Mouse (Mus musculus) v-Abl transformed pro-B cells (cell line): ENCODE measurements around the gene Hamp.

Experiments
- in situ Hi-C, 2 experiments: fragments of 400-800 bp; cut with MboI; formaldehyde crosslinking; loops; one replicate each; pipeline ENCODE4 v1.15.1; 2025; ENCODE audit not compliant: unreplicated experiment in 2 of 2

Gene Hamp

DNA sequence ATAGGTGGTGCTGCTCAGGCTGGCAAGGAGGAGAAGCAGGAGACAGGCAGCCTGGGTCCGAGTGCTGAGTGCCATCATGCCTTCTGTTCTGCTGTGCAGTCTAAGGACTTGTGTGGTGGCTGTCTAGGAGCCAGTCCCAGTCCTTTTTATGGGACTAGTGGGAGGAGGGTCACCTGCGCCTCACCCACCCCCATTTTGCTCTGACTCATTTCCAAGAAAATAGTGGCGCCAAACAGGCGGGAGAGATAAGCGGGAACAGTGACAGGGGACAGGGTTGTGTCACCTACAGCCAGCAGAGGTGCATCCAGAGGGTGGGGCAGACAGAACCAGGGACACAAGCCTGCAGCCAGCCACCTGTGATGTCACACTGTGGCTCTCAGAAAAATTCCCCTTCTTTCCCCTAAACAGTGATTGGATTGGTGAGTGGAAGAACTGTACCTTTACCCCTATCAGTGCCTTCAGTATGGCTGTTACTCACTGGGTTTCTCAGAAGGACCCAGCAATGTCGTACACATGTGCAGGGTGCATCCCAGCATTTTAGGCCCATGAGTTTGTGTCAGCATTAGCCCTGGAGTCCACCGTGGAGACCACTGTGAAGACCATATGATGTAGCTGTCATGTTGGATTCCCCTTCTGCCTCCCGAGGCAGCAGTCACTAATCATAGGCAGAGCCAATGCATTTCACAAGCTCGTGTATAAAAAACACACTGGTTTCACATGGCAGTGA, at the start of gene Hamp:
TSS of gene Hamp (minus strand) at position 124 of the 727 bp plus-strand sequence.
- in situ Hi-C loops: no loop called here

DNA sequence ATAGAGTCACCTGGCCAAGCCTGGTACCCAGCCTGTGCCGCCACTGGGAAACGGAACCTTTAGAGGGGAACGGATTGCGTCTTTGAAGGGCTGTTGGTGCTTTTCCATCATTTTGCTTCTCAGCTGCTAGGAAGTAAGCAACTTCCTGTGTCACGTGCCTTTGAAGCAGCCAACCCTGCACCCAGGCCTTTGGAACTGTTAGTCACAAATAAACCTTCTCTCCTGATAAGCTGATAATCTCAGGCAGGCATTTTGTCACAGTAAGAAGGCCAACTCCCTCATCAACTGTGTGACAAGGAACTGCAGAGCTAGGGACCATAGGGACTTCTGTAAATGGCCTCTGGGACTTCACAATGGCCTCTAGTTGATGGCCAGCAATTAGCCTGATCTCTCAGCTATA, 48.3 kb upstream of the Hamp start:
- in situ Hi-C loops: no loop called here

DNA sequence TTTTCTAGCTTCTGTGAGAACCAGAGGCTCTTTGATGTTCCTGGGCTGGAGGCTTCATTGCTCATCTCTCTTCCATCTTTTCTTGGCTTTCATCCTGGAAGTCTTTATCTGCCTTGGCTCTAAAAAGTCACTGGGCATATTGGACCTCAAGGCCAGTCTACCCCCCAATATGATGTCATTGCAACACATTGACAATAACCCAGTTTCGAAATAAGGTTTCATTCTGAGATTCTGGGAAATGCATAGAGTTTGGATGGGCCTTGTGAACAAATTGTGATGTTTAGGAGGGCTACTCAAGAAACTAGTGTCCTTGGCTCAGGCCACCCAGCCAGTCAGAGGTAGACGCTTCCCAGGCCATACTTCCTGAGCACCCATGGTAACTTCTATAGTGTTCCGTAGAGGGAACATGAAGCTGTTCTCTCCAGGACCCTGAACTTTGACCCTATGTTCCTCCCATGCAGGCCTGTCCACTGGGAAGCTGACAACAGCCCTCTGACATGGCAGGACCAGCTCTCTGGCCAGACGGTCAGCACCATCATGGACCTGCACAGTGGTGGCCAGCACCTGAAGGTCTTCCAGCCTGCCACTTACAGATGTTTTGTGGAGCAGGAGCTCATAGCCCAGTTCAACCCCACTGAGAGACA, 44.8 kb upstream of the Hamp start:
- in situ Hi-C loops: loop anchor here in 1 of 2 experiments (5.0 kb wide), 1 partner anchor 54 kb away; the partner anchor contains the start of gene Fxyd5

DNA sequence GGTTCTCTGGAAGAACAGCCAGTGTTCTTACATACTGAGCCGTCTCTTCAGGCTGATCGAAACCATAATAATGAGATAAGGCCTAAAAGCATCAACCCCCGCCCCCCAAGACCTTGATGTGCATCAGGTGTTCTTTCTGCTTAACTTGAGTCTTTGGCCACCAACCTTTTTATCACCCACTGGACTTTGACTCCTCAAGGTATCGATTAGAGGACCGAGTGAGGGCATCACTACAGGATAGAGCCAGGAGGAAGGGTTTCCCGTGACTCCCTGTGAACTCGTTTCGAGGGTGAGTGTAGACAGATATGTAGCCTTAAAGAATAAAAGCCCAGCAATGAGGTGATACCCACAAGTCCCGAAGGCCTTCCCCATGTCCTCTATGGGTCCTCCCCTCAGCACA, 41.5 kb upstream of the Hamp start:
- in situ Hi-C loops: loop anchor here in 1 of 2 experiments (5.0 kb wide), 1 partner anchor 57 kb away; the partner anchor contains the start of gene Fxyd5

DNA sequence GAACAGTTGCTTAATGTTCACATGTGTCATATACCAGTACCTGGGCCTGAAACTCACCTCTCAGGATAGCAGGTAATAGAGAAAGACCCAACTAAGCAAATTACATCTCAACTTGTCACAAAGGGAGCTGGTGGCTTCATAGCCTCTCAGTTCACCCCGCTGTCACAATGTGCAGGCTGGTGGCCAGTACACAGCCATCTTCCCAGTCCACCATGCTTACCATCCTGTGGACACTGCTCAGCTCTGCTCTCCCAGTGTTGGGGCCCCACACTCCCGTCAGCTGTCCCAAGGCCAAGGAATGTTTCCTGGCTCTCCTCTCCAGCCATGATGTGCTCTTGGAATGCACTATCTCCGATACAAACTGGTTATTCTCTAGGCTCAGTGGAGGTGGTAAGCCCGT, 37.9 kb upstream of the Hamp start:
- in situ Hi-C loops: no loop called here

DNA sequence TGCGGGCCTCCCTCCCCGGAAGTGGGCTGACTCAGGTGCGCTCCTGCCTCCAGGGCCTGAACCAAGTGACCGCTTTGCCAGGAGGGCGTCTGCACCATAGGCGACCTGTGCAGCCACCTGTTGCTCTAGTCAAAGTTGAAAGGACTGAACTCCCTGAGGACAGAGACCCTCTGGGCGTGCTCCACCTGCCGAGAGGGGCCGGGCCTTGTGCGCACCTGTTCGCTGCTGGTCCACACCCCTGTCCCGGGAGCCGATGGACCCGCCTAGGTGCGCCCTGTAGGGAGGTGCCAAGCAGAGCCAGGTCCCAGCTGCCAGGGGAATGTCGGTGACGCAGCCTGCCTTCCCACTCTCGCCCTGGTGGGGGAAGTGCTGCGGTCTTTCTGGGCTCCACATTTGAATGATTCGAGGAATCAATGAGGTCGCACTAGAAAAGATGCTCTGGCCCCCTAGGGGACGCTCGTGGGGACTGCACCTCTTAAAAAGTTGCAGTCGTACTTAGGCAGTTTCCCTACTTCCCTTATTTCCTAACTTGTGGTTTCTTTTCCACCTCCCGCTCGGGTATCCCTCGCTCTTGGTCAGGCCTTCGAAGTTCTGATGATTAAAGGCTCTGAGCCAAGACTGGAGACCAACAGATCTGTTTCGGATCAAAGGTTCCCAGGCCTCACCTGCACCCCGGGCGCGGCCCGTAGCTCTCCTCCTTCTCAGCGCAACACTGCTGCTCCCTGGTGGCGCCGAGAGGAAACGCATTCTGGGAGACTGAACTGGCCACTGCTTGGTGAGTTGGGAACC, 29.9 kb upstream of the Hamp start, which contains the start of gene Fam187b:
TSS of gene Fam187b (plus strand) at position 290 of the 789 bp plus-strand sequence.
- in situ Hi-C loops: no loop called here

DNA sequence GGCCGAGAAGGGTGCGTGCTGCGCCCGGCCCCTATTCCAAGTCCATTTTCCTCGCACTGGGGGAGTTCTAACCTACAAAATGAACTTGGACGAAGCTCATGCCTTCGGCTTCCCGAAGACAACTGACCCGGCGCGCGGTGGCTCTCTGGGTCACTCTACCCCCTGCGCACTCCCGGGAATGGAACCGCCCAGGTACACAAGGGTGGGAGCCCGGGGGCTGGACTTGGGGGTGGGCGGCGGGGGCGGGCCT, 29.3 kb upstream of the Hamp start, which contains the start of gene Lsr:
TSS of gene Lsr (minus strand) at position 214 of the 250 bp plus-strand sequence.
- in situ Hi-C loops: no loop called here

DNA sequence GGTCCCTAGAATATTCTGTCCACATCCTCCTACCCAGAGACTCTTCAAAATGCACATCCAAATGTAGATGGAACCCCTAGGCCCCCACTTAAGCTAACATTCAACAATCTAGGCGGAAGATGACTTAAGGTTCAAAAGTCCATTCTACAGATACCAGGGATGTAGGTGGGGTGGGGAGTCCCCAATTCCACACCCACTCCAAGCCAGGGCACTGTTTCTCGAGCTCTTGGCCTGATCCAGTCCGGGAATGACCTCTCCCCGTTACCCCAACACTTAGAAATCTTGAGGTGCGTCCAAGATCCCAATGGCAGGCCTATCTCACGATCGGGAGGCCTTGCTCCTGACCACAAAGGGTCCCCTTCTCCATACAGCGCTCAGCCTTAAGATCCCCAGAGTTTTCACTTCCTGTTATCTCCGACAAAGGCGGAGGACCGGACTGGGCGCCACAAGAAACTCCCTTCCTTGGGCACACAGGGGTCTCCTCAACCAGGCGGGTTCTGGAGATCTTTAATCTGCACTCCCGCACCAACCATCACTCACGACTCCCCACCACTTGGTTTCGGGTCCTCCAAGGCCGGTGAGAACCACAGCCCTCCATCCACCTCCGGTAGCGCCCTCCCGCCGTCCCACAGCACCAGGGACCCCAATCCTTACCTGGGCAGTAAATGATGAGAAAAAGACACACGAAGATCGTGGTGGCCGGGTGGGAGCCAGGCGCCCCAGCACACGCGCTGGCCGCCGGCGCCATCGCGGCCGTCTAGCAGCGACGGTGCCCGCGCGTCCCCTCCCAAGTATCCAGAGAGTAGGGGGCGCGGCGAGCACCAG, 28.8 kb upstream of the Hamp start:
- in situ Hi-C loops: no loop called here

DNA sequence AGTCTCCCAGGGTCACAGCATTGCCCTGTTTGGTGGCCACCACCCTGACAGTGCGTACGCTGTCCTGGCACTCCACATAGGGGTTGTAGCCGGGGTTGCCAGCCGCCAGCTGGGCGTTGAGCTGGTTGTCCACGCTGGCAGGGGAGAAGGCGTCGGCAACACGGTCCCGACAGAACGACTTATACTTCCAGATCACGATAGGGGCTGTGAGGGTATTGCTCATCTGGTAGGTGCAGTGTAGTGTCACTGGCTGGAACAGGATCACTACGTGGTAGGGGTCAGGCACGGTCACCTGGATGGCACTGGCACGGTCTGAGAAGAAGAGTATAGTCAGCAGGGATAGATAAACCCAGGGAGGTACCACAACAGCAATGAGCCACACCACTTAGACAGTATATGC, 28.1 kb upstream of the Hamp start:
- in situ Hi-C loops: no loop called here

DNA sequence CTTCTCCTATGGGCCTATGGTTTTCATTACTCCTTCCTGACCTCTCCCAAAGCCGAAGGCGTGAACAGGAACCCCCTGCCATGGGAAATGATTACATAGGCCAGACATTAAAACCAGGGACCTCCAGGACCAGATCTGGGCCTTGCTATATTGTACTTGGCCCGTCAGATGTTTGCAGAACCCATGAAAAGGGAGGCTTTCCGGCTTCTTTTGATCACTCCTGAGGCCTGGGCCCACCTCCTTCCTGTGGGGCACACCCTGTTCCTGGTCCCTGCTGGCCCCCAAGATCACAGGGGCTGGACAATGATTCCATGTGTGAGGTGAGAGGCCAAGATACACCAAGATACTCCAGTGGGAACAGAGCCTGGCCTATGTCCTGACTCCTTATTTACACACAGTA, 25.3 kb upstream of the Hamp start:
- in situ Hi-C loops: no loop called here

DNA sequence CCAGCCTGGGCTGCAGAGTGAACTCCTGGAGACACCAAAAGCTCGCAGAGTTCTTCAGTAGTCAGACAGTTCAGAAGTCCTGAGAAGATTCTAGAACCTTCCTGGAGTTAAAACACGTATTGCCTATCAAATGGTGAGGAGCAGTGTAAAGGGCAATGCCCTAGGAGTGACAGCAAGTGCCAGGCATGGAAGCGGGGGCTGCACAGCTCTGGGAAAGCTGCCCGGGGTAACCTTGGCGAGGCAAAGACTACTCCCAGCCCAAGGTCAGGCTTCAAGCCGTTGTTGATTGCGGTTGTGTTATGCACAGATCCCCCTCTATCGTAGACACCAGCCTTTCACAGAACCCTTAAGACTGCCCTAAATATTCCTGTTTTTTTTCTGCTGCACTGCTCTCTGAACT, 24.8 kb upstream of the Hamp start:
- in situ Hi-C loops: no loop called here

DNA sequence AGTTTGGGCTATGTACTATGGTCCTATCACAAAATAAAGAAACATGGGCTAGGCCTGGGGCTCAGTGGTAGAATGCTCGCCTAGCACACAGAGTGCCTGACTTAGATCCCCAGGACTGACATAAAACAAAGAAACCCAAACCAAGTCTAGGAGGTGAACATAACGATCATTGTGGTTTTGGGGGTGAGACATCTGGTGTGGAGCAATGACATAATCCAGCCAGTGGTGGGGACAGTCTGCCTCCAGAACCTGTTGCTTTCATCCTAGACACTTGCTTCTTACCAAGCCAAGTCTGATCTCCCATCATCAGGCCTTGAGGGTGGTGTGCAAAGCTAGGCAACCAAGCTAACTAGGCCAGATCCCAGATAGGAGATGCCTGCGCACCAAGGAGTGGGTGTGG, 22.8 kb upstream of the Hamp start:
- in situ Hi-C loops: no loop called here

DNA sequence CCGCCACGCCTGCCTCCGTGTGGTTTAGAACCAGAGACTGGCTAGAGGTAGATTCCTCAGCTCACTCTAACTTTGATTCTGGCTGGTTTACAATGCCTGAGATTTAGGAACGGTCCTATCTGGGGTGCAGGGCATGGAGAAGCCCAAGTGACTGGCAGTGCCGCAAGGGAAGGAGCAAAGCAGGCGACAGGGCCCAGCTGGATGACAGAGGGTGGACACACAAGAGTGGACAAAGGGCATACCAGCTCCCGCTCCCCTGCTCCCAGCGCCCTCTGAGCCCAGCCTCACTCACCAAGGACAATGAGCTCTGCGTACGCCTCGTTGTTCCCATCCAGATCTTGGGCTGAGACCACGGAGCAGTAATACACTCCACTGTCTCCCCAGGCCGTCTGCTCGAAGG, 21.8 kb upstream of the Hamp start:
- in situ Hi-C loops: no loop called here

DNA sequence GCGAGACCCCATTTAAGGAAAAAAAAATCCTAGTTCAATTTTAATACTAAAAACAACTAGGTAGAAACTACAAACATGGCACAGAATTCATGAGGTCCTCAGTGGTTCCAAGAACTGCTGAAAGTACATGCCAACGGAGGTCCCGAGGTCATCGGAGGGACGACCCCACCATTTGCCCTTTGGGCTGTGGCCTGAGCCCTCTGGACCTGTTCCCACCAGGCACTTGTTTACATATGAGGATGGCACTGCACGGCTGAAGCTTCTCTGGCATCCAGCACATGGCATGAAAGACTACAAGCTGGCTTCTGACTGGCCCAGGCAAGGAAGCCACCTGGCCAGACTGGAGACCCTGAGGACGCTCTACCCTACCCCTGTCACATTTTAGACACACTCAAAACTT, 20.5 kb upstream of the Hamp start:
- in situ Hi-C loops: no loop called here

DNA sequence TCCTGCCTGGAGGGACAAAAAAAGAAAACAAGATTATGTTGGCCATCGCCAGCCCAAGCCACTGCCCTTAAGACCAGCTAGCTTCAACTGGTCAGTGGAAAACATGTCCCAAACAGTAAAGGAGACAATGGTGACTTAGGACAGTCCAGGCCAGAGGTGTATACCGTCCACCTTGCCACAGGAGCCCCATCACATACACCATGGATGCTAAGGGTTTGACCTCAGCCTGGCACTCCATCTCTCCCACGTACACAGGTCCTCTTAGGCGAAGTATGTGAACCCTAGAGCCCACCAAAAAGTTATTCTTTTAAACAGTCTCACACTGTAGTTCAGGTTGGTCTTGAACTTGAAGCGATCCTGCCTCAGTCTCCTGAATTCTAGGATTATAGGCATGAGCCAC, 19.0 kb upstream of the Hamp start:
- in situ Hi-C loops: no loop called here

DNA sequence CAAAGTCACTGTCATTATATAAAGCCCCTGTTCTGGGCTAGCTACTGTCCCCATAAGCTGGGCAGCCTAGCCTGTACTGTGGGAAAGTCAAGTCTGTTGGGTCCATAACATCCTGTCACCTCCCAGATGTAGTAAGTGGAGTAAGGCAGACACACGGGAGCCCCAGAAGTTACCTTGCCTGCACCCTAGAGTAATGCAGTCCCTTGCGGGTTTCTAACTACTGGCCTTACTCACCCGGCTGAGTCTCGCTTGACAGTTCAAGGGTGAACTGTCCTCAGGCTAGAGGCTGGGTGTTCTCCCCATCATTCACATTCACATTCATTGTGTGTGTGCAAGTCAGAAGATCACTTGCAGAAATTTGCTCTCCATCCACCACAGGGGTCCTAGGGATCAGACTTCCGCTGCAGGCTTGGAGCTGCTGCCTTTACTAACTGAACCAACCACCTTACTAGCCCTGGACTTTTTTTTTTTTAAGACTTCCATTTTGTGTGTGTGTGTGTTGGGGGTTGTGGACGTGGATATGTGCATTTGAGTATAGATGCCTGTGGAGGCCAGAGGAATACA, 16.0 kb upstream of the Hamp start:
- in situ Hi-C loops: no loop called here

DNA sequence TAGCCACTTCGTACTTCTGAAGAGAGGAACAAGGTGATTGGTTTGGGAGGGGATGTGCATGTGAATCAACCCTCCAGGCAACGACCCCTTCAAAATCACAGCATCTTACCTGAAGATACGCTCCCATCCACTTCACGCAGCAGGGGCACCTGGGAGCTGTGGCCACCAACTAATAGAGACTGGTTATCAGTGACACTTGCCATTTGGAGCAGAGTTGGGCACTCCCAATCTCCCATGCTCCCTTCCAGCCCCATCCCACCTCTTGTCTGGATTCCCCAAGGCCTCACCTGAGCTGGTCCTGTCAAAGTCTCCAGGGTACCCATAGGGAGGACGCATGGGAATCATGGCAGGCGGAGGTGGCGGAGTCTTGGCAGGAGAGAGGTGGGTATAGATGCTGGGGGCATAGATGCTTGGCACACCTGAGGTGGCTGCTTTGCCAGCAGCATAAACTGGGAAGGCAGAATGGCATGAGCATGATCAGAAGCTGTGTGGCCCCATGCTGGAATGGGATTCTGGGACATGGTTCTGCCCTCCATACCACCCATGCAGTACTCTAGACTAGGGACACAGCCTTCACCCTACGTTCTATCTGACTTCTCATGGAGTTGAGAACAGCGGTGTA, 15.1 kb upstream of the Hamp start:
- in situ Hi-C loops: no loop called here

DNA sequence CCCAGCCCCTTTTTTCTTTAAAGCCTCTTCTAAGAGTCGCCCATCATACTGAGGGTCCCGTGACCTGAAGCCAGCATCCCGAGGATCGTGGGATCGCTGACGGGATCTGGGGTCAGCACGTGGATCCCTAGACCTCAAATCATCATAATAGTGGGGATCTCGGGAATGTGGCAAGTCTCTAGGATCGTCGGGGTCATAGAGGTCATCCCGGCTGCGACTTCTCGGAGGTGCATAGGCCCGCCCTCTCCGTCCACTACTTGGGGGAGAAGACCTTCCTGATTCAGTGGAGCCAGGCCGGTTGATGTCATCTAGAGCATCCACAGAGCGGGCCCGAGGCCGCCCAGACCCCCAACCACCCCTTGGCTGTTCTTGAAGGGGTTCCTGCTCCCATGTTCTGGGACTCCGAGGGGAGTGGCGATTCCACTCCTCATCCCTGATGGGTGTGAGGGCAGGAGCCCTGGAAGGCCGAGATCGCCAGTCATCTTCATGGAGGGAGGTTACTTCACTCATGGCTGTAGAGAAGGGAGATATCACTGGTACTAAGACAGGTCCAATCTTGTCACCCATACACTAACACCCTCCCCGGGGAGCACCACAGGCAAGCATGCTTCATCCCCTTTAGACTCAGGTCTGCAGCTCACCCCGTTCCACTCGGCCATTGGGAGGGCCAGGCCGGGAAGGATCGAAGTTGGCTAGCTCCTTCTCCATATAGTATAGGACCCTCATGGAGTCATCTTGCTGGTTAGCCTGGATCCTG, 14.5 kb upstream of the Hamp start:
- in situ Hi-C loops: no loop called here

DNA sequence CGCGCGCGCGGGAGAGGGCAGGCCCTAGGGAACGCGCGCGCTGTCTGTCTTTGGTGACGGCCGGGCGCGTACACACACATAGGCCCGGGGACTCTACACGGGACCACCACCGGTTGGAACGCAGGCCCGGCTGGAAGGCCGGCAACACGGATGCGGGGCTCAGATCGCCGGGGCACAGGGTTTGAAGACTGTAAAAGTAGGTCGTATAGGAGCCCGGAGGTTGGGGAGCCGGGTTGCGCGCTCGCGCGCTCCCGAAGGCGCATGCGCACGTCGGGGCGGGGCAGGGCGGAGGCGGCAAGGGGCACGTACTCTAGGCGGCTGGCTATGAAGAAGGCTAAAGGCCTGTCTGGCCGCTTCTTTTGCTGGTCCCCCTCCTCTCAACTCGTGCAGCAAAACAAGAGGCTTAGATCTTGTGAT, 13.5 kb upstream of the Hamp start:
- in situ Hi-C loops: no loop called here
